Mouse (Mus musculus): Measurements from ENCODE around the gene Tbrg1. TPM values are rescaled to one million over a fixed set of nuclear protein-coding genes. Genes with fewer than 3 reads are reported as not detected.

The Tbrg1 gene
- total and polyA plus RNA-seq, 3 experiments: 127 to 159 TPM; not detected in 1

DNA sequence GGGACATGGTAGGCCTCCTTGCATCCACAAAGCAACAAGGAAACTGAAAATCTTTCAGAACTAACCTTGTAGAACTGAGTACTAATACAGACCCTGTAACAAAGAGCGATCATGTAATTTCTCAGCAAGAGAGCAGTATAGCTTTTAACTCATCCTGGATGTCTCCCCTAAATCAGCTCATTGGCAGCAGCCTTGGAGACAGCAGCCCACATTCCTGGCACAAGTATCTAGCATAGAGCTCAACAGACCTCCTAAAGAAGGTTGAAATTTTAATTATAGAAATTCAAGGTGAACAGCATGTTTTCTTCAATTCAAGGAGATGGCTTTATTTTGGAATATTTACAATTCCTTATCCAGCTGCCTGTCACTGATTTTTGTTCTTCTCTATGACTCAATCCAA is 24.0 kb upstream of the Tbrg1 start:
- H3K4me1 ChIP-seq (ENCODE audit: control insufficient read depth in 1 of 2, insufficient read depth in 2 of 2, low read length in 2 of 2): no peaks in the 10 kb centered on the region
- H3K79me2 ChIP-seq (ENCODE audit: control insufficient read depth, insufficient read depth, low read length, poor library complexity): no peaks in the 10 kb centered on the region
- no peak overlapping the region for H3K9ac ChIP-seq (ENCODE audit: control insufficient read depth, low read depth, low read length, poor library complexity, severe bottlenecking)
- peaks cover 0 to 6% of the 10 kb centered on the region in 2 experiments; a peak in 3 of 4 replicates for H3K27me3 ChIP-seq (ENCODE audit: control insufficient read depth in 1 of 2, insufficient read depth in 2 of 2, low read length in 2 of 2)
- TF ChIP-seq NELFE (IDR thresholded peaks at IDR 0.05; ENCODE audit: low read depth, low read length) (no peak), MAZ (IDR thresholded peaks at IDR 0.05; ENCODE audit: low read depth, low read length) (no peak), ETS1 (IDR thresholded peaks at IDR 0.05; ENCODE audit: low read depth, low read length) (no peak), SMC3 (IDR thresholded peaks at IDR 0.05; ENCODE audit: low read depth, low read length) (no peak), ZKSCAN1 (IDR thresholded peaks at IDR 0.05; ENCODE audit: low read depth, low read length) (no peak), SIN3A (IDR thresholded peaks at IDR 0.05; ENCODE audit: low read length) (no peak)
- no peak for DNase-seq (ENCODE audit: low read depth, low spot score)
- H3K9me3 ChIP-seq (replicated peaks; ENCODE audit: insufficient read depth, low read length): no peaks in the 10 kb centered on the region
- H3K36me3 ChIP-seq (ENCODE audit: control insufficient read depth in 1 of 2, insufficient read depth in 2 of 2, low read length in 2 of 2): no peaks in the 10 kb centered on the region
- no peak overlapping the region for H3K27ac ChIP-seq (ENCODE audit: control insufficient read depth, low read depth, low read length)
- no peak overlapping the region for H3K4me3 ChIP-seq (ENCODE audit: control insufficient read depth in 1 of 2, insufficient read depth in 1 of 2, low read depth in 2 of 2, low read length in 2 of 2)

DNA sequence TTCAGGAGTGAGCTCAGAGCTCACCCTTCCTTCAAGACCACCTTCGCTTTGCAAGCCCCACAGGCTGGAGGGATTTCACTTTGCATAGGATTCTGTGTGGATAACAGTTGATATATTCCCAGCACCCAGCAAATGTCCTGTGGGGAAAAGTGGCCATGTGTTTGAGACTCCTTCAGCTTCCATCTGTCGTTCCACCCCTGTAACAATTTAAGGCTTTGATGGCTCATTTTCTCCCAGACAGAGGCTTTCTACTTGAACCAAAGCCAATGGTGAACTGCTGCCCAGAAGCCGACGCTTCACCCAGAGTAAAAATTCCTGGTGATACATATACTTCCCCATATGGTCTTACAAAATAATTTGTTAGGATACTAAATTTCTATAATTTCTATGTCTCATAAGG is 18.2 kb upstream of the Tbrg1 start:
- no peak overlapping the region for H3K27ac ChIP-seq (ENCODE audit: control insufficient read depth, low read depth, low read length)
- no peaks in the 10 kb centered on the region for H3K36me3 ChIP-seq (ENCODE audit: control insufficient read depth in 1 of 2, insufficient read depth in 2 of 2, low read length in 2 of 2)
- no peaks in the 10 kb centered on the region for H3K79me2 ChIP-seq (ENCODE audit: control insufficient read depth, insufficient read depth, low read length, poor library complexity)
- H3K4me1 ChIP-seq (ENCODE audit: control insufficient read depth in 1 of 2, insufficient read depth in 2 of 2, low read length in 2 of 2): no peaks in the 10 kb centered on the region
- H3K4me3 ChIP-seq (ENCODE audit: control insufficient read depth in 1 of 2, insufficient read depth in 1 of 2, low read depth in 2 of 2, low read length in 2 of 2): no peak overlapping the region
- no peak overlapping the region for H3K9ac ChIP-seq (ENCODE audit: control insufficient read depth, low read depth, low read length, poor library complexity, severe bottlenecking)
- peaks cover 0 to 5% of the 10 kb centered on the region in 2 experiments; a peak in 3 of 4 replicates for H3K27me3 ChIP-seq (ENCODE audit: control insufficient read depth in 1 of 2, insufficient read depth in 2 of 2, low read length in 2 of 2)
- TF ChIP-seq SIN3A (IDR thresholded peaks at IDR 0.05; ENCODE audit: low read length) (no peak), E2F4 (IDR thresholded peaks at IDR 0.05; ENCODE audit: borderline replicate concordance, low read depth, low read length) (no peak), KAT2A (conservative IDR thresholded peaks at IDR 0.05; ENCODE audit: low read depth, low read length) (no peak), ZKSCAN1 (IDR thresholded peaks at IDR 0.05; ENCODE audit: low read depth, low read length) (no peak), EP300 (IDR thresholded peaks at IDR 0.05; ENCODE audit: low read depth in 1 of 2, low read length in 2 of 2) (no peak), MYC (IDR thresholded peaks at IDR 0.05; ENCODE audit: low read depth, low read length) (no peak), POLR2AphosphoS5 (IDR thresholded peaks at IDR 0.05; ENCODE audit: borderline replicate concordance, low read depth, low read length) (no peak), RCOR1 (IDR thresholded peaks at IDR 0.05; ENCODE audit: low read depth, low read length) (no peak), CHD1 (IDR thresholded peaks at IDR 0.05; ENCODE audit: low read depth, low read length) (no peak), TCF12 (IDR thresholded peaks at IDR 0.05; ENCODE audit: low read depth, low read length) (no peak), TAL1 (IDR thresholded peaks at IDR 0.05; ENCODE audit: low read length) (no peak), HCFC1 (IDR thresholded peaks at IDR 0.05; ENCODE audit: low read depth, low read length) (no peak), POLR2A (IDR thresholded peaks at IDR 0.05; ENCODE audit: control insufficient read depth in 1 of 2, insufficient read depth in 1 of 2, low read depth in 1 of 2, low read length in 2 of 2, poor library complexity in 1 of 2) (no peak)
- H3K9me3 ChIP-seq (replicated peaks; ENCODE audit: insufficient read depth, low read length): no peaks in the 10 kb centered on the region
- DNase-seq (ENCODE audit: low read depth, low spot score): no peak
